Mouse (Mus musculus): ENCODE data around the gene Gemin5. TPM values are rescaled to one million over a fixed set of nuclear protein-coding genes. Genes with fewer than 3 reads are reported as not detected.

Gene Gemin5
- total and polyA plus RNA-seq, 3 experiments, result 66.7 to 89.6 (median 88.6) TPM

- Histone ChIP-seq H3K4me1 (ENCODE audit: control insufficient read depth in 1 of 2, insufficient read depth in 2 of 2) (peaks cover 0 to 7% of the 10 kb centered on the region in 2 experiments; a peak in 1 of 4 replicates), H3K79me2 (replicated peaks; ENCODE audit: control insufficient read depth, extremely low read depth, insufficient read depth, poor library complexity, severe bottlenecking) (no peaks in the 10 kb centered on the region), H3K4me2 (ENCODE audit: insufficient read depth, low read depth, poor library complexity, severe bottlenecking) (no peak overlapping the region), H3K36me3 (replicated peaks in 1 of 2; ENCODE audit: control insufficient read depth in 1 of 2, insufficient read depth in 1 of 2, low read length in 1 of 2) (no peaks in the 10 kb centered on the region), H3K9me3 (replicated peaks; ENCODE audit: low read length) (peaks cover 12% of the 10 kb centered on the region), H3K27ac (ENCODE audit: insufficient read depth, low read depth) (no peak overlapping the region), H3K9ac (ENCODE audit: insufficient read depth, low read depth) (no peak overlapping the region), H3K27me3 (replicated peaks) (no peaks in the 10 kb centered on the region), H3K4me3 (replicated peaks in 1 of 3; ENCODE audit: low read depth in 2 of 3, low read length in 2 of 3, poor library complexity in 1 of 3) (no peak overlapping the region)
- dilution Hi-C loops (cut with MboI; ENCODE audit: extremely low pct_ligation_motif_present, extremely low pct_unique_long_range_greater_than_20kb, low sequenced_read_pairs), result no loop called here
- DNase-seq (ENCODE audit: extremely low read depth), result no peak
- in situ Hi-C loops (cut with MboI; ENCODE audit: low pct_ligation_motif_present, low pct_unique_long_range_greater_than_20kb, low sequenced_read_pairs), result no loop called here
- no peak for TF ChIP-seq POLR2AphosphoS2 (IDR thresholded peaks at IDR 0.05; ENCODE audit: low read depth, low read length)
- no peak for TF ChIP-seq GABPA (IDR thresholded peaks at IDR 0.05; ENCODE audit: insufficient replicate concordance, low read depth, low read length)
- TF ChIP-seq TBP (conservative IDR thresholded peaks at IDR 0.05; ENCODE audit: low read depth, low read length), result no peak
- TF ChIP-seq TCF12 (IDR thresholded peaks at IDR 0.05; ENCODE audit: low read depth, low read length), result no peak
- TF ChIP-seq KAT2A (IDR thresholded peaks at IDR 0.05; ENCODE audit: insufficient replicate concordance, low read length), result no peak
- TF ChIP-seq RAD21 (IDR thresholded peaks at IDR 0.05; ENCODE audit: low read depth, low read length), result no peak
- no peak for TF ChIP-seq NRF1 (IDR thresholded peaks at IDR 0.05; ENCODE audit: low read depth, low read length)
- TF ChIP-seq CHD2 (IDR thresholded peaks at IDR 0.05; ENCODE audit: low read length), result no peak
- no peak for TF ChIP-seq MAFK (IDR thresholded peaks at IDR 0.05; ENCODE audit: insufficient replicate concordance, low read length)
- no peak for TF ChIP-seq ZMIZ1 (IDR thresholded peaks at IDR 0.05; ENCODE audit: low read depth, low read length)
- no peak for TF ChIP-seq MYC (IDR thresholded peaks at IDR 0.05; ENCODE audit: low read depth, low read length)
- no peak for TF ChIP-seq CTCF (conservative IDR thresholded peaks at IDR 0.05 in 1 of 2, IDR thresholded peaks at IDR 0.05 in 1 of 2; ENCODE audit: low read depth in 2 of 2, low read length in 2 of 2)
- no peak for TF ChIP-seq RCOR1 (conservative IDR thresholded peaks at IDR 0.05; ENCODE audit: low read depth, low read length)
- TF ChIP-seq ZNF384 (IDR thresholded peaks at IDR 0.05; ENCODE audit: low read depth, low read length), result no peak
- no peak for TF ChIP-seq EP300 (IDR thresholded peaks at IDR 0.05; ENCODE audit: low read length)
- TF ChIP-seq CHD1 (IDR thresholded peaks at IDR 0.05; ENCODE audit: low read depth, low read length), result no peak
- TF ChIP-seq ETS1 (conservative IDR thresholded peaks at IDR 0.05; ENCODE audit: low read depth, low read length), result no peak
- TF ChIP-seq IRF4 (IDR thresholded peaks at IDR 0.05; ENCODE audit: low read depth, low read length), result no peak
- TF ChIP-seq BHLHE40 (IDR thresholded peaks at IDR 0.05; ENCODE audit: low read depth, low read length), result no peak
These were observed 91.1 kb downstream of the Gemin5 start for GRCm38 (mm10) chr11:58077270-58077669.

DNA sequence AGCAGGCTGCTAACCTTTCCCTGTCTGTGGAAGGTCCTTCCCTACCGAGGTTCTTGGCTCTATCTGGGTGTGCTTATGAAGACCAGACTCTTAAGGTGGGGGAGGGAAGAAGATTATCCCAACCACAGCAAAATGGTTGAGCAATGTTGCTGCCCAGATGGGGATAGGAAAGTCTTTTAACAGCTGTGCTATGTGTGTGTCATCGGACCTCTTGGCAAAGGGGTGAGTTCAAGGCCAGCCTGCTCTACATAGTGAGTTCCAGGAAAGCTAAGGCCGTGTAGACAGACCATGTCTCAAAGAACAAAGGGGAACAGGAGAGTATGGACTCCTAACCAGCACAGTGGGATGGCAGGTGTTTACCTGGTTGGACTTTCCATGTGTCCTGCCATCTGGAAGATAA is 95.4 kb downstream of the Gemin5 start:
- H3K27ac ChIP-seq (ENCODE audit: insufficient read depth, low read depth), result no peak overlapping the region
- H3K36me3 ChIP-seq (replicated peaks in 1 of 2; ENCODE audit: control insufficient read depth in 1 of 2, insufficient read depth in 1 of 2, low read length in 1 of 2), result no peaks in the 10 kb centered on the region
- no peaks in the 10 kb centered on the region for H3K79me2 ChIP-seq (replicated peaks; ENCODE audit: control insufficient read depth, extremely low read depth, insufficient read depth, poor library complexity, severe bottlenecking)
- peaks cover 0 to 7% of the 10 kb centered on the region in 2 experiments; a peak in 2 of 4 replicates for H3K4me1 ChIP-seq (ENCODE audit: control insufficient read depth in 1 of 2, insufficient read depth in 2 of 2)
- H3K27me3 ChIP-seq (replicated peaks), result no peaks in the 10 kb centered on the region
- peaks cover 7% of the 10 kb centered on the region for H3K9me3 ChIP-seq (replicated peaks; ENCODE audit: low read length)
- in situ Hi-C loops (cut with MboI; ENCODE audit: low pct_ligation_motif_present, low pct_unique_long_range_greater_than_20kb, low sequenced_read_pairs), result no loop called here
- no peak overlapping the region for H3K9ac ChIP-seq (ENCODE audit: insufficient read depth, low read depth)
- H3K4me2 ChIP-seq (ENCODE audit: insufficient read depth, low read depth, poor library complexity, severe bottlenecking), result no peak overlapping the region
- DNase-seq (ENCODE audit: extremely low read depth), result no peak
- no peak for TF ChIP-seq MAZ (IDR thresholded peaks at IDR 0.05; ENCODE audit: low read depth, low read length)
- TF ChIP-seq SIN3A (IDR thresholded peaks at IDR 0.05; ENCODE audit: low read length), result no peak
- no peak overlapping the region for H3K4me3 ChIP-seq (replicated peaks in 1 of 3; ENCODE audit: low read depth in 2 of 3, low read length in 2 of 3, poor library complexity in 1 of 3)
- dilution Hi-C loops (cut with MboI; ENCODE audit: extremely low pct_ligation_motif_present, extremely low pct_unique_long_range_greater_than_20kb, low sequenced_read_pairs), result no loop called here

Other genes starting within 250 kb of the Gemin5 start
- 94.1 and 106 TPM in 2 replicates for gene Larp1, start 159.5 kb downstream of the Gemin5 start, total RNA-seq (2012; rRNA removed)
- gene Larp1, start 159.5 kb downstream of the Gemin5 start, total RNA-seq (2014; rRNA removed), result 33.4 and 38.2 TPM in 2 replicates
- gene Larp1, start 159.5 kb downstream of the Gemin5 start, polyA plus RNA-seq (2012; ENCODE audit: insufficient read length, low read depth), result 222 and 284 TPM in 2 replicates
- gene Gm12248, start 75.4 kb downstream of the Gemin5 start, total RNA-seq (2012; rRNA removed), result 0.13 TPM in 1 of 2 replicates, not detected in the other
- gene Gm12248, start 75.4 kb downstream of the Gemin5 start, total RNA-seq (2014; rRNA removed), result not detected in 2 replicates
- not detected in 2 replicates for gene Gm12248, start 75.4 kb downstream of the Gemin5 start, polyA plus RNA-seq (2012; ENCODE audit: insufficient read length, low read depth)
- 90.2 and 93.8 TPM in 2 replicates for gene Cnot8, start 64.4 kb downstream of the Gemin5 start, total RNA-seq (2012; rRNA removed)
- gene Cnot8, start 64.4 kb downstream of the Gemin5 start, total RNA-seq (2014; rRNA removed), result 127 and 134 TPM in 2 replicates
- 91.9 and 102 TPM in 2 replicates for gene Cnot8, start 64.4 kb downstream of the Gemin5 start, polyA plus RNA-seq (2012; ENCODE audit: insufficient read length, low read depth)
- 89.1 and 112 TPM in 2 replicates for gene Mrpl22, start 3.1 kb upstream of the Gemin5 start, total RNA-seq (2012; rRNA removed)
- gene Mrpl22, start 3.1 kb upstream of the Gemin5 start, total RNA-seq (2014; rRNA removed), result 115 and 124 TPM in 2 replicates
- 110 and 133 TPM in 2 replicates for gene Mrpl22, start 3.1 kb upstream of the Gemin5 start, polyA plus RNA-seq (2012; ENCODE audit: insufficient read length, low read depth)
- 115 and 143 TPM in 2 replicates for gene Igtp, start 31.0 kb upstream of the Gemin5 start, total RNA-seq (2012; rRNA removed)
- gene Igtp, start 31.0 kb upstream of the Gemin5 start, total RNA-seq (2014; rRNA removed), result 107 and 108 TPM in 2 replicates
- gene Igtp, start 31.0 kb upstream of the Gemin5 start, polyA plus RNA-seq (2012; ENCODE audit: insufficient read length, low read depth), result 66.1 and 70.3 TPM in 2 replicates
- 4.3 and 4.7 TPM in 2 replicates for gene Irgm2, start 31.1 kb upstream of the Gemin5 start, total RNA-seq (2012; rRNA removed)
- 3.8 and 4.3 TPM in 2 replicates for gene Irgm2, start 31.1 kb upstream of the Gemin5 start, total RNA-seq (2014; rRNA removed)
- gene Irgm2, start 31.1 kb upstream of the Gemin5 start, polyA plus RNA-seq (2012; ENCODE audit: insufficient read length, low read depth), result 4.7 and 5.2 TPM in 2 replicates
- gene 4930438A08Rik, start 106.3 kb upstream of the Gemin5 start, total RNA-seq (2012; rRNA removed), result not detected in 2 replicates
- not detected in 2 replicates for gene 4930438A08Rik, start 106.3 kb upstream of the Gemin5 start, total RNA-seq (2014; rRNA removed)
- gene 4930438A08Rik, start 106.3 kb upstream of the Gemin5 start, polyA plus RNA-seq (2012; ENCODE audit: insufficient read length, low read depth), result not detected in 2 replicates
- 14.7 and 18.7 TPM in 2 replicates for gene Zfp692, start 138.5 kb upstream of the Gemin5 start, total RNA-seq (2012; rRNA removed)
- 13.1 and 14.2 TPM in 2 replicates for gene Zfp692, start 138.5 kb upstream of the Gemin5 start, total RNA-seq (2014; rRNA removed)
- gene Zfp692, start 138.5 kb upstream of the Gemin5 start, polyA plus RNA-seq (2012; ENCODE audit: insufficient read length, low read depth), result 17.6 and 17.7 TPM in 2 replicates
- 34.9 and 43.7 TPM in 2 replicates for gene Zfp672, start 161.8 kb upstream of the Gemin5 start, total RNA-seq (2012; rRNA removed)
- gene Zfp672, start 161.8 kb upstream of the Gemin5 start, total RNA-seq (2014; rRNA removed), result 38.8 and 40.5 TPM in 2 replicates
- 27.4 and 31.2 TPM in 2 replicates for gene Zfp672, start 161.8 kb upstream of the Gemin5 start, polyA plus RNA-seq (2012; ENCODE audit: insufficient read length, low read depth)
- gene Sh3bp5l, start 162.2 kb upstream of the Gemin5 start, total RNA-seq (2012; rRNA removed), result 26.1 and 27.7 TPM in 2 replicates
- 18.1 and 18.6 TPM in 2 replicates for gene Sh3bp5l, start 162.2 kb upstream of the Gemin5 start, total RNA-seq (2014; rRNA removed)
- 22.2 and 22.8 TPM in 2 replicates for gene Sh3bp5l, start 162.2 kb upstream of the Gemin5 start, polyA plus RNA-seq (2012; ENCODE audit: insufficient read length, low read depth)
- gene Lypd8, start 210.5 kb upstream of the Gemin5 start, total RNA-seq (2012; rRNA removed), result not detected in 2 replicates
- gene Lypd8, start 210.5 kb upstream of the Gemin5 start, total RNA-seq (2014; rRNA removed), result not detected in 2 replicates
- not detected in 2 replicates for gene Lypd8, start 210.5 kb upstream of the Gemin5 start, polyA plus RNA-seq (2012; ENCODE audit: insufficient read length, low read depth)

All from CH12.LX (cell line).